ENCODE assay signal across 14 mouse cellular contexts in the genomic region with DNA sequence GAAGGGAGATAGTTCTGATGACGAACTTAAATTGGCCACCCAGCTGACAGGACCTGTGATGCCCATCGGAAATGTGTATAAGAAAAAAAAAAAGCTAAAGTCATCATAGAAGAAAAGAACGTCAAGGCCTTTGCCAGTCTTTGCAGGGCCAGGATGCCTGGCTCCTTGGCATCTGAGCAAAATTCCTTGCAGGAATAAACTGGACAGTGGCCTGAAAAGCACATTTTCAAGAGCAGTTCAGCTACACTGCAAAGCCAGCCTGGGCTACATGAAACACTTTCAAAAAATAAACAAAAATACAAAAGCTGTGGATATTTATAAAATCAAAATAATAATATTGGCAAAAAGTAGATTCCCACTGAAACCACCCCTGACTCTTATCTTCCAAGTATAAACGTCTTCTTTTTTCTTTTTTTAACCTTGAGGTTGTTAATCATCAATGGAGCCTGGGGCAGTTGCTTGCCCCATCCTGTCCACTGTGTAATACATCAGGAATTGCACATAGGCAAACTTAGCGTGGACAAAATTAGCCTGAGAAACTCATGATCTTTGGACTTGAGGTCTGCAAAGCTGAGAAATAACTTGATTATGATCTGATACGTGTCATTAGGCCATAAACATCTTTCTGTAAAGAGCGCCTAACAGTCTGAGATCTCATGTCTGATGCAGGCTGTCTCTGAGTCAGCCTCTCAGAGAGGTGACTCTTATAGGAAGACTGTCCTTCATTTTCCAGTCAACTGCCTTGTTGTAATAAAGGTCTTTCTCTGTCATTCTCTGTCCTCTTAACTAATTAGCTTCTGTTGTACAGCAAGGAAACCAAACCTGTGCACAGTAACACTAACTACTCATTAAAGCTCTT.
"Had no signal": no experiment of that assay in that cellular context is flagged by ENCODE, and none has a peak within 500 bp of the region (broad histone marks: within the 10 kb centered on the region; RNA-seq: fewer than 3 reads in every experiment).

No protein-coding gene starts in this region.

- H3K4me1 ChIP-seq: limb, embryonic 13.5 days; liver, embryonic 15.5 days; neural tube, embryonic 15.5 days had no signal

- H3K27me3 ChIP-seq: limb, embryonic 13.5 days; liver, embryonic 15.5 days; neural tube, embryonic 15.5 days had no signal

- H3K36me3 ChIP-seq: limb, embryonic 13.5 days; liver, embryonic 15.5 days; midbrain, embryonic 10.5 days; neural tube, embryonic 15.5 days had no signal

- H3K27ac ChIP-seq: hindbrain, postnatal 0 days; limb, embryonic 13.5 days; liver, embryonic 15.5 days; midbrain, embryonic 10.5 days; neural tube, embryonic 15.5 days had no signal

- H3K9me3 ChIP-seq: limb, embryonic 13.5 days; liver, embryonic 15.5 days; midbrain, embryonic 10.5 days; neural tube, embryonic 15.5 days had no signal

- H3K9ac ChIP-seq: limb, embryonic 13.5 days; liver, embryonic 15.5 days; lung, embryonic 14.5 days; neural tube, embryonic 15.5 days had no signal

- H3K4me2 ChIP-seq: limb, embryonic 13.5 days; liver, embryonic 11.5 days; liver, embryonic 15.5 days; lung, embryonic 14.5 days; neural tube, embryonic 15.5 days had no signal

- ATAC-seq: hindbrain, postnatal 0 days had no signal

- DNase-seq: kidney, adult 18-20 months; lung, embryonic 14.5 days; lung, postnatal 10 days; lung, postnatal 4 days; midbrain, embryonic 14.5 days; spleen, adult 18-20 months; thymus, postnatal 36 days had no signal

- H3K4me3 ChIP-seq: limb, embryonic 13.5 days; liver, embryonic 15.5 days; midbrain, embryonic 10.5 days; myocyte; neural tube, embryonic 15.5 days had no signal
